Mouse (Mus musculus) thymus, adult 2 months (tissue): ENCODE measurements around the gene Aurkaip1.

Source experiments
- CTCF ChIP-seq: fragments of 200-500 bp; IDR thresholded peaks from 2 replicates; pipeline ENCODE4 v1.5.1; 2012; ENCODE audit warnings: mild to moderate bottlenecking, control low read depth, low read length, moderate library complexity, borderline replicate concordance; ENCODE audit not compliant: control insufficient read depth, poor library complexity, insufficient read depth; ENCODE audit errors: extremely low read depth
- POLR2A ChIP-seq: fragments of 200-500 bp; IDR thresholded peaks from 2 replicates; pipeline ENCODE4 v1.6.1; 2012; ENCODE audit warnings: mild to moderate bottlenecking, low read length, control low read depth, moderate library complexity; ENCODE audit not compliant: control insufficient read depth, poor library complexity, insufficient read depth; ENCODE audit errors: extremely low read depth

DNA sequence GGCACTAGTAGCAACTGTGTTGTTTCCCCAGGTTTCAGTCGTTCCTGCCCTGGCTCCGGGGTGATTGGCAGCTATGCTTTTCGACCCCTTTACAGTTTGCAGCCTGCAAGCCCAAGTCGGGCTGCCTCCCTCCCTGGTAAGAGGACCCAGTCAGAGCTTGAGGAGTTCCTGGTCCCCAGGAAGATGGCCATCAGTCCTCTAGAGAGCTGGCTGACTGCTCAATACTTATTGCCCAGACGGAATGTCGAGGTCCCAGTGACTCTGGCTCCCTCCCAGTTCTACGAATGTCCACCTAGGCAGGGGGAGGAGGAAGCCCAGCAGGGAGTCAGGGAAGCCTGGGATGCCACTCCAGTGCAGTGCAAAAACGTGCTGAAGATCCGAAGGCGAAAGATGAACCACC is 1.2 kb downstream of the Aurkaip1 start:
- TF ChIP-seq CTCF (no peak), POLR2A (no peak)
